Mouse (Mus musculus) forelimb bud, embryonic 11.5 days (tissue): Measurements from ENCODE around the gene Phf21a.
"Not testable (repeated sequence)": the region's sequence is repeated elsewhere in the genome, so short reads cannot be mapped to it uniquely, and the experiment has no call there.

Experiments used
- DNase-seq: peaks from one replicate; pipeline ENCODE4 v3.0.0-alpha.2; 2012; ENCODE audit warnings: low read depth, low spot score

The Phf21a gene

GRCm38 (mm10) chr2:92381901-92382588 lies 289.1 kb downstream of the Phf21a start, which contains the start of gene 1700029I15Rik:
Gene 1700029I15Rik (plus strand): TSS chr2:92382538.
- DNase-seq, result no peak

GRCm38 (mm10) chr2:92382759-92383158 lies 289.8 kb downstream of the Phf21a start:
- DNase-seq, result no peak

- DNase-seq, result no peak
Observed at GRCm38 (mm10) chr2:92384101-92384500, 291.2 kb downstream of the Phf21a start.

- DNase-seq, result no peak
Observed at GRCm38 (mm10) chr2:92385113-92386051, 292.5 kb downstream of the Phf21a start.

GRCm38 (mm10) chr2:92386821-92387570 lies 294.1 kb downstream of the Phf21a start:
- DNase-seq, result no peak

GRCm38 (mm10) chr2:92387646-92388045 lies 294.7 kb downstream of the Phf21a start:
- no peak for DNase-seq

- DNase-seq, result no peak
Observed at GRCm38 (mm10) chr2:92388081-92388517, 295.2 kb downstream of the Phf21a start.

GRCm38 (mm10) chr2:92388891-92389641 lies 296.1 kb downstream of the Phf21a start:
- DNase-seq, result peak; percentile 96

GRCm38 (mm10) chr2:92389645-92390044 lies 296.7 kb downstream of the Phf21a start:
- DNase-seq, result no peak

GRCm38 (mm10) chr2:92390206-92390930 lies 297.5 kb downstream of the Phf21a start:
- no peak for DNase-seq

- DNase-seq, result no peak
Observed at GRCm38 (mm10) chr2:92391116-92391515, 298.2 kb downstream of the Phf21a start.

GRCm38 (mm10) chr2:92391703-92392317 lies 298.9 kb downstream of the Phf21a start:
- DNase-seq, result no peak

GRCm38 (mm10) chr2:92392318-92393264 lies 299.7 kb downstream of the Phf21a start:
- DNase-seq, result peak; percentile 87

- no peak for DNase-seq
Observed at GRCm38 (mm10) chr2:92395535-92395934, 302.6 kb downstream of the Phf21a start.

- DNase-seq, result no peak
Observed at GRCm38 (mm10) chr2:92397436-92397835, 304.5 kb downstream of the Phf21a start.

GRCm38 (mm10) chr2:92399877-92400276 lies 307.0 kb downstream of the Phf21a start:
- DNase-seq, result not testable (repeated sequence)

- no peak for DNase-seq
Observed at GRCm38 (mm10) chr2:92400682-92401081, 307.8 kb downstream of the Phf21a start.

GRCm38 (mm10) chr2:92401091-92401561 lies 308.2 kb downstream of the Phf21a start, which contains the start of gene Mapk8ip1:
Gene Mapk8ip1 (minus strand): TSS chr2:92401263.
- DNase-seq, result peak; percentile 29
